Mouse (Mus musculus) limb, embryonic 10.5 days (tissue): ENCODE data around the gene Synj2bp. TPM values are rescaled to one million over a fixed set of nuclear protein-coding genes. Genes with fewer than 3 reads are reported as not detected.
A peak's percentile ranks its signal among the peaks of the same experiment; 100 is the strongest.
"Not testable (repeated sequence)": the region's sequence is repeated elsewhere in the genome, so short reads cannot be mapped to it uniquely, and the experiment has no call there.

Experiments used
- DNase-seq: peaks from one replicate; pipeline ENCODE4 v3.0.0-alpha.2; 2017; ENCODE audit warnings: low spot score
- H3K27ac ChIP-seq: fragments of 300-500 bp; sonication (generic); 2 replicates; pipeline ENCODE4 v1.5.1; 2016; ENCODE audit warnings: mild to moderate bottlenecking
- H3K27me3 ChIP-seq: fragments of 300-500 bp; sonication (generic); 2 replicates; pipeline ENCODE4 v1.6.1; 2016; ENCODE audit warnings: low read depth, mild to moderate bottlenecking; ENCODE audit not compliant: poor library complexity, severe bottlenecking
- H3K36me3 ChIP-seq: fragments of 300-500 bp; sonication (generic); 2 replicates; pipeline ENCODE4 v1.6.1; 2016; ENCODE audit warnings: mild to moderate bottlenecking, moderate library complexity
- H3K4me1 ChIP-seq: fragments of 300-500 bp; sonication (generic); 2 replicates; pipeline ENCODE4 v1.6.1; 2016
- H3K4me3 ChIP-seq: fragments of 300-500 bp; sonication (generic); 2 replicates; pipeline ENCODE4 v1.5.1; 2016; ENCODE audit warnings: mild to moderate bottlenecking, moderate library complexity
- H3K9me3 ChIP-seq: fragments of 300-500 bp; sonication (generic); replicated peaks from 2 replicates; pipeline ENCODE4 v1.6.1; 2016; ENCODE audit warnings: mild to moderate bottlenecking
- whole genome bisulfite sequencing: fragments of 180-500 bp; shearing (Covaris S2); methylation state at CpG from one replicate; pipeline ENCODE4 v1.1.7; 2016; 5-methylcytosine and 5-hydroxymethylcytosine counted together
- polyA plus RNA-seq: library from polyadenylated mRNA; unstranded; fragments of >200 nt; fragmentation: Nextera tagmentation; extraction: Ambion mirVana; gene quantifications from 2 replicates; pipeline ENCODE4 v1.2.1, GENCODE M21; 2016

Gene Synj2bp
- 33.5 and 34.5 TPM in 2 replicates for polyA plus RNA-seq

DNA sequence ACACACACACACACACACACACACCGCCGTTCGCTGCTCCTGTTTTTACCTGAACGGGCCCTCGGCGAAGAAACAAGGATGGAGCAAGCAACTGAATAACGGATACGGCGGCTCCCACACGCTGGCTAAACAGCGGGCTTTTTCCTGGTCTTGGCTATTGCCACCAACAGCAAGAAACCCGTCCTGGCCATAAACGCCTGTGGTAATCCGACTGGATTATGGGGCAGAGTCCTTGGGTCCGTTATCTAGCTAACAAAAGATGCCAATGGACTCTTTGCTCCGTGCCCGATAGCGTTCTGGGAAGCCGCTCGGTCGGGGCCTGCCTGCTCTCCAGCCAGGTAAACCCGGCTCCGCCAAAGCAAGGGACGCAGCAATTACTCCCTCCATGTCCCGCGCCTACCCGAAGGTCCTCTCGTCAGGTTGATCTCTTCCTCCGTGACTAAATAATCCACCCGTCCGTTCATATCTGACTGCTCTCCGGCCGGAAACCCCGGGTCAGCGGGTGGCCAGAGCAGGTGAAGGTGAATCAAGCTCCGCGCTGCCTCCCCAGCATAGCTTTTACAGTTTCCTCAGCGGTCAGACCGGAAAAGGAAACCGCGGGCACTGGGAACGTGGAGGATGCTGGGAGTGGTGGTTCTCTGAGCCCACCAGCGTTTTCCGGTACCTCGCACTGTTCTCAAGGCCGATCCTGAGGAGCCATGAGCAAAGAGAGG lies at the start of gene Synj2bp, which contains the start of gene Gm20498:
Gene Synj2bp (minus strand): TSS at position 596 of the 713 bp plus-strand sequence.
Gene Gm20498 (minus strand): TSS at position 590 of the 713 bp plus-strand sequence.
- peak; percentile 87 for DNase-seq
- under 1% methylated on average over 46 of the region's 46 CpGs for WGBS
- H3K4me3 ChIP-seq: peak within 1 kb of the TSS; percentile 75
- H3K27ac ChIP-seq: peak within 1 kb of the TSS; percentile 85
- H3K9me3 ChIP-seq: no peaks in the 10 kb centered on the region
- no peaks in the 10 kb centered on the region for H3K36me3 ChIP-seq
- H3K4me1 ChIP-seq: peaks cover 13% of the 10 kb centered on the region
- no peaks in the 10 kb centered on the region for H3K27me3 ChIP-seq

DNA sequence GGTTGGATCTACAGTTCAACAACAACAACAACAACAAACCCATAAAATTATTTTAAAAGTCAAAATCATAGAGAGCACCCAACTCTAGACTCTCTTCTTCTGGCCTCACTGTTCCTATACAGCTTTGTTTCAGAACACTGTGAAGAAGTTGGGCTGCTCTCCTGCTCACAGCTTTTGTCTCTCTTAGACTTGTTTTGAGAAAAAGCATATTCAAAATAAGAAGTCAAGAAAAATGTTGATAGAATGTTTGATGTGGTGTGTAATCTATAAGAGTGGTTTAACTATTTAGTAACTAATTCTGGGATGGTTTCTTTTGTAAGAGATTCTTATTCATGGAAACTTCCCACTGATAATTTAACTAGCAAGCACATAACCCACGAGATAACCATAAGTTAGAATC lies 35.7 kb upstream of the Synj2bp start, which contains the start of gene Adam21:
Gene Adam21 (minus strand): TSS at position 101 of the 400 bp plus-strand sequence.
- H3K27me3 ChIP-seq: no peaks in the 10 kb centered on the region
- 93% methylated on average over 1 of the region's 1 CpGs for whole genome bisulfite sequencing

DNA sequence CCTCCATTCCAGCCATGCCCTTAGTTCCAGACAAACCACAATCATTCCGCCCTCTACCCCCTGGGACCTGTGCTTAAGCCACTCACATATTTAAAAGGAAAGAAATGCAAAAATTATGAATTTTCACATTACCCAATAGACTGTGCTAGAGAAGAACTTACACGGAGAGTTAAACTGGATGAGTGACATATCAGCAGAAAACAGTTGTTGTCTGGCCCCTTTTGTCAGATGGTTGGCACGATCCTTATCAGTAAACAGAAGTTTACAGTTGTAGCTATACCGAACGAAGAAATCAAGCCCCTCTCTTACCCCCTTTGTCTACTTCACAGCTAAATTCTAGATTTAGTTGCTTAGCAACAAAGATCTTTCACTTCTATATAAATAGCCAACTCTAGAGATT lies 35.2 kb upstream of the Synj2bp start:
- no peaks in the 10 kb centered on the region for H3K4me1 ChIP-seq
- DNase-seq: no peak
- no peaks in the 10 kb centered on the region for H3K27me3 ChIP-seq
- no peaks in the 10 kb centered on the region for H3K9me3 ChIP-seq
- H3K27ac ChIP-seq: no peak overlapping the region
- WGBS: 88% methylated on average over 5 of the region's 5 CpGs
- H3K4me3 ChIP-seq: no peak overlapping the region
- H3K36me3 ChIP-seq: peaks cover 31% of the 10 kb centered on the region

More for the DNA sequence above, 35.7 kb upstream of the Synj2bp start, which contains the start of gene Adam21:
- no peak within 1 kb of the TSS for H3K27ac ChIP-seq
- H3K9me3 ChIP-seq: no peaks in the 10 kb centered on the region
- peaks cover 35% of the 10 kb centered on the region for H3K36me3 ChIP-seq
- no peak for DNase-seq
- no peaks in the 10 kb centered on the region for H3K4me1 ChIP-seq
- no peak within 1 kb of the TSS for H3K4me3 ChIP-seq

DNA sequence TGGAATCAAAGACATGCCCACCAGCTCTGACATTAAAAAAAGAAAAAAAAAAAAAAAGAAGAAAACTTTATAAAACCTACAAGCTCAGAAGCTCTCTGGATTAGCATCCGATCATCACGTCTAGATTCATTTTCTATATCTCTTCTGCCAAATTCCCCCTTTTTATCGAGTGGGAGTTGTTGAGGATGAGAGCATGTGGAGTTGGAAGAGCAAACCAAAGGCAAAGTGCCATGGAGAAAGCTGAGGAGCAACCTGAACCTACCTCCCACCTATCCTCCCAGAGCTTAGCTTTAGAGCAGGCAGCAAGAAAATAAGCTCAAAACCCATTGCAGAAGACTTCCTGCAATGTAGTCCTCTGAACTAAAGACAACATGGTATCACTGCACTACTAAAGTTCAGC lies 31.5 kb upstream of the Synj2bp start:
- no peak for DNase-seq
- Histone ChIP-seq H3K27me3 (no peaks in the 10 kb centered on the region), H3K4me3 (no peak overlapping the region), H3K9me3 (no peaks in the 10 kb centered on the region), H3K36me3 (0 out of 2 replicates have a peak, but pooled peaks cover 3% of the 10 kb centered on the region), H3K27ac (no peak overlapping the region), H3K4me1 (no peaks in the 10 kb centered on the region)
- WGBS: 99% methylated on average over 3 of the region's 3 CpGs

DNA sequence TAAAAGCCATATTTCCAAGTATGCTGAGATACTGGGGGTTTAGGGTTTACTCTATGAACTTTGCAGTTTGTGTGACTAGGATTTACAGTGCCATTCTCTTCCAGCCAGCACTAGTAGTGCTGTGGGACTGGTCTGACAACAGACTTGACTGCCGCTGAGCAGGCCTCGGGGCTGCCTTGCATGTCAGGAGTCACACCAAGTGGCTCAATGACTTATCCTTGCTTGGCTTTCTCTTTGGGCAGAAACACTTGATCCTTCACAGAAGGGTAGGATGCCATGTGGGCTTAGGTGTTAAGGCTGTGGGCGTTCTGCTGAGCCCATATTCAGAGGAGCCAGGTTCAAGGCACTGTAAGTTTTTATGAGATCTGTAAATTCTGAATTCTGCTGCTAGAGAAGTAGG lies 16.6 kb upstream of the Synj2bp start:
- Histone ChIP-seq H3K27ac (no peak overlapping the region), H3K27me3 (no peaks in the 10 kb centered on the region), H3K9me3 (no peaks in the 10 kb centered on the region), H3K36me3 (no peaks in the 10 kb centered on the region), H3K4me3 (no peak overlapping the region), H3K4me1 (no peaks in the 10 kb centered on the region)
- DNase-seq: no peak
- 90% methylated on average over 3 of the region's 3 CpGs for WGBS

DNA sequence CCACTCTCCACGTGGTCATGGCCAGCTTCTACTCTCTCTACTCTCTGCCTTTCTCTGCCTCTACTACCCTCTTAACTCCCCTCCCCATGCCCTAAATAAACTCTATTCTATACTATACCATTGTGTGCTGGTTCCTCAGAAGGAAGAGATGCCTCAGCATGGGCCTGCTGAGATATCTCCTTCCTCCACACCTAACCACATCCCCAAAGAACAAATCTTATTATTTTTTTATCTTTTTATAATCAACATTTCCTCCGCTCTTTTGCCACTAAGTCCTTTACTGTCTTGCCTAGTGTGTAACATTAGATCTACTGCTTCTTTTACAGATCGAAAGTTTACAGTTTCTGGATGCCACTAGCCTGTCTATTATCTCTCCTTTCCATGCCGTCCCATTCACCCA lies 14.5 kb upstream of the Synj2bp start:
- no peak for DNase-seq
- WGBS: 69% methylated on average over 4 of the region's 4 CpGs
- H3K36me3 ChIP-seq: no peaks in the 10 kb centered on the region
- no peak overlapping the region for H3K4me3 ChIP-seq
- H3K9me3 ChIP-seq: no peaks in the 10 kb centered on the region
- H3K27ac ChIP-seq: no peak overlapping the region
- no peaks in the 10 kb centered on the region for H3K4me1 ChIP-seq
- no peaks in the 10 kb centered on the region for H3K27me3 ChIP-seq

DNA sequence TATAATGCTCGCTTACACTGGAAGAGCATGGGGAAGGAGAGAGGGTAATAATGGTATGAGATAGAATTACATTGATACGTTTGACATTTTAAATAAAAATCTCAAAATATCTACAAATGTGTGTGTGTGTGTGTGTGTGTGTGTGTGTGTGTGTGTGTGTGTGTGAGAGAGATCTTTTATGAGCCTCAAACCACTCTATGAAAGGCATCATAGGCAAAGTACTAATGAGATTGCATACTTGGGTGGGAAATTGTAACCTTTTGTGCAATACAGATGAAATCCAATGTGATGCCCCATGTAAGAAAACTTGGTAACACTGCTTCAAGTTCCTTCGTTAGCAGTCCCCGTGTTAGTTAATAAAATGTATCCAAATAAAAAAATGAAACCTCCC lies 313 bp upstream of the Synj2bp start:
- H3K27ac ChIP-seq: peak overlapping the region; percentile 85
- no peaks in the 10 kb centered on the region for H3K36me3 ChIP-seq
- H3K9me3 ChIP-seq: no peaks in the 10 kb centered on the region
- no peaks in the 10 kb centered on the region for H3K27me3 ChIP-seq
- peaks cover 13% of the 10 kb centered on the region for H3K4me1 ChIP-seq
- H3K4me3 ChIP-seq: peak overlapping the region; percentile 75
- no peak for DNase-seq
- WGBS: 38% methylated on average over 4 of the region's 4 CpGs

DNA sequence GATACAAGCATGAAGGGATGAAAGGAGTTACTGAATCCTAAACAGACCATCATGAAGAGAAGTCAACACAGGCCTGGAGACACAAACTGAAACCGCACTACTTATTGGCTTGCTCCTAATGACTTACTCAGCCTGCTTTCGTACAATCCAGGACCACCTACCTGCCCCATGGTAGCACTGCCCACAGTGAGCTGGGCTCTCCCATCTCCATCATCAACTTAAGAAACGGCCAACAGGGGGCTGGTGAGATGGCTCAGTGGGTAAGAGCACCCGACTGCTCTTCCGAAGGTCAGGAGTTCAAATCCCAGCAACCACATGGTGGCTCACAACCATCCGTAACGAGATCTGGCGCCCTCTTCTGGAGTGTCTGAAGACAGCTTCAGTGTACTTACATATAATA lies 2.1 kb downstream of the Synj2bp start:
- 80% methylated on average over 8 of the region's 8 CpGs for WGBS
- DNase-seq, H3K9me3 ChIP-seq, H3K36me3 ChIP-seq, H3K4me3 ChIP-seq, H3K27ac ChIP-seq, H3K27me3 ChIP-seq: not testable (repeated sequence)
- H3K4me1 ChIP-seq: peaks cover 13% of the 10 kb centered on the region

DNA sequence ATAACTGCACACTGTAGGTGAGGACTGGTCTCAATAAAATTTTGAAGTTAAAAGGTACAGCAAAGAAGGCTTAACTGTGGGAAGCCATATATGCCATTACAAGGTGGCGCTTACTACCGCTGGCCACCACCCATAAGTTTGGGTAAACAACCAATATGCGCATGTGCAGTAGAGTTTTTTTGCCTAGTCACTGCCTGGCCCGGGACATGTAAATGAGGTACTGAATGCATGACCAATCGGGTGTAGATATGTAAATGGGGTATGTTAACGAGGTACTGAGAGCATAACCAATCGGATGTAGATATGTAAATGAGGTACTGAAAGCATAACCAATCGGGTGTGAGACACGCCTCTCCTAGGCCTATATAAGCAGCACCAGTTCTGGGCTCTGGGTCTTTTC lies 35.8 kb downstream of the Synj2bp start:
- not testable (repeated sequence) for DNase-seq, H3K27me3 ChIP-seq, H3K9me3 ChIP-seq, H3K4me1 ChIP-seq, H3K27ac ChIP-seq, H3K4me3 ChIP-seq
- peaks cover 37% of the 10 kb centered on the region for H3K36me3 ChIP-seq
- WGBS: 95% methylated on average over 9 of the region's 9 CpGs

DNA sequence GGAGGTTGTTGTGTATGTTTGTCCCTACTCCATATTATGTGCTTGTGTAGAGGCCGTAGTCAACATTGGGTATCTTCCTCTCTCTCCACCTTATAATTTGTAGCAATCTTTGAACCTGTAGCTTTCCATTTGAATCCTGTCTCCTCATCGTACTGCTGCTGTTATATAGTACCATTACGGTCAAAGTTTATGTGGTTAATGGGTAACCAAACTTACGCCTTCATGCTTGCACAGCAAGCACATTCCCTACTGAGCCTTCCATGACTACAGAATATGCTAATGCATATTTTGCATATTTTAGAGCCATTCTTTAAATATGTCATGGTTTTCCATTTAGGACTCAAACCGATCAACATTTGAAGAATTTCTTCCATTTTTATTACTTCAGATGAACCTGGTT lies 42.2 kb downstream of the Synj2bp start:
- no peak overlapping the region for H3K4me3 ChIP-seq

DNA sequence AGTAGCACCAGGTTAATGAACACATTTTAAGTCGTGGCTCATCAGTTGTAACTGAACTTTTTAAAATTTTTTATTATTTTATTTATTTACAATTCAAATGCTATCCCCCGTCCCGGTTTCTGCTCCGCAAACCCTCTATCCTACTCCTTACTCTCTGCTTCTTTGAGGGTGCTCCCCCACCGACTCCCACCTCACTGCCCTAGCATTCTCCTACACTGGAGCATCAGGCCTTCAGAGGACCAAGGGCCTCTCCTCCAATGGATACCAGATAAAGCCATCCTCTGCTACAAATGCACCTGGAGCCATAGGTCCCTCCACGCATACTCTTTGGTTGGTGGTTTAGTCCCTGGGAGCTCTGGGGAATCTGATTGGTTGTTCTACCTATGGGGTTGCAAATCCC lies 47.4 kb downstream of the Synj2bp start:
- Histone ChIP-seq H3K36me3 (no peaks in the 10 kb centered on the region), H3K9me3 (no peaks in the 10 kb centered on the region), H3K27me3 (no peaks in the 10 kb centered on the region), H3K27ac (peak overlapping the region; percentile 91), H3K4me3 (peak overlapping the region; percentile 76), H3K4me1 (no peaks in the 10 kb centered on the region)
- WGBS: 42% methylated on average over 6 of the region's 6 CpGs
- DNase-seq: no peak

More for the DNA sequence above, 42.2 kb downstream of the Synj2bp start:
- no peaks in the 10 kb centered on the region for H3K4me1 ChIP-seq
- H3K27me3 ChIP-seq: no peaks in the 10 kb centered on the region
- 97% methylated on average over 5 of the region's 5 CpGs for WGBS
- H3K27ac ChIP-seq: no peak overlapping the region
- peaks cover 10% of the 10 kb centered on the region for H3K36me3 ChIP-seq
- no peaks in the 10 kb centered on the region for H3K9me3 ChIP-seq
- DNase-seq: no peak

DNA sequence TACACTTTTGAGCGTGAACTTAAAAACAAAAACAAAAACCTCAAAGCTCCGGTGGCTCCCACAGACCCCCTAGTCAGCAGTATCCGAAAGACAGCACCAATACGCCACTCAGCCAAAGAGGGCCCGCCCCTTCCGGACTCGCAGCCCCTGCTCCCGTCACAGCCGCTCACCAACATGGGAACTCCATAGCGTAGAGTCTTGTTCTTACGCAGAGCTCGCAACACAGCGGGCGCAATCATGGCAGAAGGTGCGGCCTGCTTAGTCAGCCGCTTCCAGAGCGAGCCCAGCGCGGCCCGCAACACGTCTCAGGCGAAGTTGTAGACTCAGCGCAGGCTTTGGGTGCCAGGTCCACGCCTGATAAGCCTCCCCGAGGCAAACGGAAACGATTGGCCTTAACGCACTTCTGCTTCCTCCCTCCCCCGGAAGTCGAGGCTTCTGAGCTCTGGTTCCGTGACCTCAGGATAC lies 48.0 kb downstream of the Synj2bp start, which contains the start of gene Cox16:
Gene Cox16 (minus strand): TSS at position 401 of the 465 bp plus-strand sequence.
- DNase-seq: peak; percentile 90
- Histone ChIP-seq H3K27ac (peak within 1 kb of the TSS; percentile 91), H3K27me3 (no peaks in the 10 kb centered on the region), H3K4me1 (no peaks in the 10 kb centered on the region), H3K9me3 (no peaks in the 10 kb centered on the region), H3K36me3 (no peaks in the 10 kb centered on the region), H3K4me3 (peak within 1 kb of the TSS; percentile 76)
- under 1% methylated on average over 31 of the region's 31 CpGs for WGBS

DNA sequence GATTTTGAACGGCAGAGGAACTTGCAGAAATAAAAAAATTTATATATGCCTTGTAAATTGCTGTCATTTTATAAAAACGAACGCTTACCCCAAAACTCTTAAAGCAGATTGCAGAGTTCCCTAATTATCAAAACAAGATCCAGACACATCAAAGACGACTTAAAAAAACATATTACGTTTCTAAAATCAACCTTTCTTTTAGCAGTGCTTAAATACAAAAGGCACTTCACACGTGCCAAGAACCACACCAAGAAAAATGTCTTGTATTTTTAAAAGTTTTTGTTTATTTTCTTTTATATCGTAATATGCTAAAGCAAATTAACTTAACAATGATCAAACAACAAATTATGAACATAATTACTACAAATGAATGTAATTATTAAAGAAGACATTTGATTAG lies 48.5 kb downstream of the Synj2bp start:
- 4% methylated on average over 7 of the region's 7 CpGs for WGBS
- no peaks in the 10 kb centered on the region for H3K4me1 ChIP-seq
- H3K4me3 ChIP-seq: peak overlapping the region; percentile 76
- no peaks in the 10 kb centered on the region for H3K27me3 ChIP-seq
- 0 out of 2 replicates have a peak, but pooled peaks cover 2% of the 10 kb centered on the region for H3K36me3 ChIP-seq
- H3K27ac ChIP-seq: peak overlapping the region; percentile 91
- no peaks in the 10 kb centered on the region for H3K9me3 ChIP-seq
- DNase-seq: no peak
